Mouse (Mus musculus): ENCODE results near the gene Atp6v0e2. TPM values are rescaled to one million over a fixed set of nuclear protein-coding genes. Genes with fewer than 3 reads are reported as not detected.

Gene Atp6v0e2
- polyA plus RNA-seq, 2 experiments: 0.75 to 0.81 TPM

GRCm38 (mm10) chr6:48572014-48572413 lies 34.6 kb downstream of the Atp6v0e2 start:
- no peak for ATAC-seq (ENCODE audit: insufficient read depth)
- no peaks in the 10 kb centered on the region for H3K27me3 ChIP-seq (ENCODE audit: control insufficient read depth, insufficient read depth, low read length)
- TF ChIP-seq CTCF (IDR thresholded peaks at IDR 0.05; ENCODE audit: low read depth) (no peak), EP300 (IDR thresholded peaks at IDR 0.05; ENCODE audit: low read depth) (no peak)
- 83% methylated on average over 5 of the region's 5 CpGs for WGBS (ENCODE audit: insufficient replicate concordance)
- H3K9ac ChIP-seq (replicated peaks): no peak overlapping the region
- no peak for DNase-seq (ENCODE audit: low read depth in 3 of 3, low spot score in 3 of 3)
- no peak overlapping the region for H3K4me3 ChIP-seq (ENCODE audit: insufficient read depth in 1 of 2, low read depth in 2 of 2, low read length in 2 of 2)
- H3K4me2 ChIP-seq (ENCODE audit: low read depth): no peak overlapping the region
- H3K36me3 ChIP-seq (replicated peaks; ENCODE audit: control insufficient read depth, insufficient read depth, low read depth): no peaks in the 10 kb centered on the region
- no peaks in the 10 kb centered on the region for H3K9me3 ChIP-seq (ENCODE audit: control insufficient read depth, low read length)
- H3K4me1 ChIP-seq (replicated peaks; ENCODE audit: control insufficient read depth in 2 of 2, insufficient read depth in 2 of 2, low read length in 1 of 2): peaks cover 0 to 7% of the 10 kb centered on the region in 2 experiments; a peak in 2 of 4 replicates
- H3K27ac ChIP-seq: no peak overlapping the region

GRCm38 (mm10) chr6:48572572-48573061 lies 35.2 kb downstream of the Atp6v0e2 start, which contains the start of gene Rarres2:
TSS of gene Rarres2 (minus strand) at chr6:48572789.
- no peak for TF ChIP-seq EP300 (IDR thresholded peaks at IDR 0.05; ENCODE audit: low read depth)
- TF ChIP-seq CTCF (IDR thresholded peaks at IDR 0.05; ENCODE audit: low read depth): no peak
- no peaks in the 10 kb centered on the region for H3K27me3 ChIP-seq (ENCODE audit: control insufficient read depth, insufficient read depth, low read length)
- H3K9me3 ChIP-seq (ENCODE audit: control insufficient read depth, low read length): no peaks in the 10 kb centered on the region
- ATAC-seq (ENCODE audit: insufficient read depth) (no peak), DNase-seq (ENCODE audit: low read depth in 3 of 3, low spot score in 3 of 3) (peak in 1 of 3 experiments; percentile 12)
- H3K4me2 ChIP-seq (ENCODE audit: low read depth): no peak within 1 kb of the TSS
- no peak within 1 kb of the TSS for H3K4me3 ChIP-seq (ENCODE audit: insufficient read depth in 1 of 2, low read depth in 2 of 2, low read length in 2 of 2)
- no peaks in the 10 kb centered on the region for H3K36me3 ChIP-seq (replicated peaks; ENCODE audit: control insufficient read depth, insufficient read depth, low read depth)
- WGBS (ENCODE audit: insufficient replicate concordance): 44% methylated on average over 6 of the region's 6 CpGs
- H3K9ac ChIP-seq (replicated peaks): no peak within 1 kb of the TSS
- H3K4me1 ChIP-seq (replicated peaks; ENCODE audit: control insufficient read depth in 2 of 2, insufficient read depth in 2 of 2, low read length in 1 of 2): peaks cover 0 to 7% of the 10 kb centered on the region in 2 experiments; a peak in 2 of 4 replicates
- H3K27ac ChIP-seq: no peak within 1 kb of the TSS

- Histone ChIP-seq H3K36me3 (replicated peaks; ENCODE audit: control insufficient read depth, insufficient read depth, low read depth) (no peaks in the 10 kb centered on the region), H3K4me2 (ENCODE audit: low read depth) (no peak overlapping the region), H3K4me3 (ENCODE audit: insufficient read depth in 1 of 2, low read depth in 2 of 2, low read length in 2 of 2) (no peak overlapping the region), H3K9ac (replicated peaks) (no peak overlapping the region), H3K4me1 (replicated peaks; ENCODE audit: control insufficient read depth in 2 of 2, insufficient read depth in 2 of 2, low read length in 1 of 2) (peaks cover 0 to 7% of the 10 kb centered on the region in 2 experiments; a peak in 2 of 4 replicates), H3K9me3 (ENCODE audit: control insufficient read depth, low read length) (no peaks in the 10 kb centered on the region), H3K27me3 (ENCODE audit: control insufficient read depth, insufficient read depth, low read length) (no peaks in the 10 kb centered on the region), H3K27ac (no peak overlapping the region)
- 37% methylated on average over 10 of the region's 10 CpGs for WGBS (ENCODE audit: insufficient replicate concordance)
- ATAC-seq (ENCODE audit: insufficient read depth): no peak
- TF ChIP-seq EP300 (IDR thresholded peaks at IDR 0.05; ENCODE audit: low read depth) (no peak), CTCF (IDR thresholded peaks at IDR 0.05; ENCODE audit: low read depth) (no peak)
- DNase-seq (ENCODE audit: low read depth in 3 of 3, low spot score in 3 of 3): no peak
These were observed 35.9 kb downstream of the Atp6v0e2 start for GRCm38 (mm10) chr6:48573280-48573679.

GRCm38 (mm10) chr6:48573981-48574380 lies 36.6 kb downstream of the Atp6v0e2 start:
- Histone ChIP-seq H3K4me3 (ENCODE audit: insufficient read depth in 1 of 2, low read depth in 2 of 2, low read length in 2 of 2) (no peak overlapping the region), H3K9ac (replicated peaks) (no peak overlapping the region), H3K4me1 (replicated peaks; ENCODE audit: control insufficient read depth in 2 of 2, insufficient read depth in 2 of 2, low read length in 1 of 2) (peaks cover 0 to 7% of the 10 kb centered on the region in 2 experiments; a peak in 2 of 4 replicates), H3K9me3 (ENCODE audit: control insufficient read depth, low read length) (no peaks in the 10 kb centered on the region), H3K4me2 (ENCODE audit: low read depth) (no peak overlapping the region), H3K27me3 (ENCODE audit: control insufficient read depth, insufficient read depth, low read length) (no peaks in the 10 kb centered on the region), H3K36me3 (replicated peaks; ENCODE audit: control insufficient read depth, insufficient read depth, low read depth) (no peaks in the 10 kb centered on the region), H3K27ac (no peak overlapping the region)
- WGBS (ENCODE audit: insufficient replicate concordance): 50% methylated on average over 3 of the region's 3 CpGs
- no peak for ATAC-seq (ENCODE audit: insufficient read depth)
- no peak for DNase-seq (ENCODE audit: low read depth in 3 of 3, low spot score in 3 of 3)
- no peak for TF ChIP-seq CTCF (IDR thresholded peaks at IDR 0.05; ENCODE audit: low read depth)
- TF ChIP-seq EP300 (IDR thresholded peaks at IDR 0.05; ENCODE audit: low read depth): no peak

- WGBS (ENCODE audit: insufficient replicate concordance): 27% methylated on average over 5 of the region's 5 CpGs
- H3K27me3 ChIP-seq (ENCODE audit: control insufficient read depth, insufficient read depth, low read length): no peaks in the 10 kb centered on the region
These were observed 41.3 kb downstream of the Atp6v0e2 start for GRCm38 (mm10) chr6:48578736-48579135.

More at GRCm38 (mm10) chr6:48578736-48579135, 41.3 kb downstream of the Atp6v0e2 start:
- no peak overlapping the region for H3K9ac ChIP-seq (replicated peaks)
- DNase-seq (ENCODE audit: low read depth in 3 of 3, low spot score in 3 of 3): no peak
- no peaks in the 10 kb centered on the region for H3K9me3 ChIP-seq (ENCODE audit: control insufficient read depth, low read length)
- no peaks in the 10 kb centered on the region; a peak in 1 of 4 replicates for H3K4me1 ChIP-seq (replicated peaks; ENCODE audit: control insufficient read depth in 2 of 2, insufficient read depth in 2 of 2, low read length in 1 of 2)
- TF ChIP-seq CTCF (IDR thresholded peaks at IDR 0.05; ENCODE audit: low read depth) (no peak), EP300 (IDR thresholded peaks at IDR 0.05; ENCODE audit: low read depth) (no peak)
- no peak for ATAC-seq (ENCODE audit: insufficient read depth)
- H3K36me3 ChIP-seq (replicated peaks; ENCODE audit: control insufficient read depth, insufficient read depth, low read depth): no peaks in the 10 kb centered on the region
- no peak overlapping the region for H3K27ac ChIP-seq
- no peak overlapping the region for H3K4me3 ChIP-seq (ENCODE audit: insufficient read depth in 1 of 2, low read depth in 2 of 2, low read length in 2 of 2)
- H3K4me2 ChIP-seq (ENCODE audit: low read depth): no peak overlapping the region
